Mouse (Mus musculus) midbrain, embryonic 13.5 days (tissue): ENCODE measurements around the gene Tle3. TPM values are rescaled to one million over a fixed set of nuclear protein-coding genes. Genes with fewer than 3 reads are reported as not detected.

Source experiments
- ATAC-seq: fragments of 200-750 bp; cut with Nextera tagmentation; 2 replicates; pipeline ENCODE4 v1.8.0; 2017; ENCODE audit warnings: mild to moderate bottlenecking, moderate TSS enrichment, moderate library complexity
- H3K27ac ChIP-seq: fragments of 300-500 bp; sonication (generic); 2 replicates; pipeline ENCODE4 v1.5.1; 2015; ENCODE audit warnings: inconsistent platforms, mild to moderate bottlenecking, moderate library complexity
- H3K27me3 ChIP-seq: fragments of 300-500 bp; sonication (generic); 2 replicates; pipeline ENCODE4 v1.6.1; 2015; ENCODE audit warnings: mild to moderate bottlenecking, inconsistent platforms
- H3K36me3 ChIP-seq: fragments of 300-500 bp; sonication (generic); 2 replicates; pipeline ENCODE4 v1.6.1; 2015; ENCODE audit warnings: mild to moderate bottlenecking, inconsistent platforms
- H3K4me1 ChIP-seq: fragments of 300-500 bp; sonication (generic); replicated peaks from 2 replicates; pipeline ENCODE4 v1.6.1; 2015; ENCODE audit warnings: inconsistent platforms
- H3K4me2 ChIP-seq: fragments of 300-500 bp; sonication (generic); replicated peaks from 2 replicates; pipeline ENCODE4 v1.6.1; 2015; ENCODE audit warnings: moderate library complexity, mild to moderate bottlenecking, inconsistent platforms
- H3K4me3 ChIP-seq: fragments of 300-500 bp; sonication (generic); replicated peaks from 2 replicates; pipeline ENCODE4 v1.5.1; 2015; ENCODE audit warnings: mild to moderate bottlenecking, inconsistent platforms
- H3K9ac ChIP-seq: fragments of 300-500 bp; sonication (generic); replicated peaks from 2 replicates; pipeline ENCODE4 v1.6.1; 2015; ENCODE audit warnings: mild to moderate bottlenecking, inconsistent platforms
- H3K9me3 ChIP-seq: fragments of 300-500 bp; sonication (generic); 2 replicates; pipeline ENCODE4 v1.6.1; 2016; ENCODE audit warnings: mild to moderate bottlenecking, inconsistent platforms
- WGBS: fragments of 180-500 bp; shearing (Covaris S2); methylation state at CpG from one replicate; pipeline ENCODE4 v1.1.7; 2015; 5-methylcytosine and 5-hydroxymethylcytosine counted together
- polyA plus RNA-seq: library from polyadenylated mRNA; unstranded; fragments of >200 nt; fragmentation: Nextera tagmentation; extraction: Ambion mirVana; gene quantifications from 2 replicates; pipeline ENCODE4 v1.2.1, GENCODE M21; 2015

The Tle3 gene
- polyA plus RNA-seq, 1 experiment from 2014 or later: 50.8 TPM

- Histone ChIP-seq H3K4me1 (peaks cover 98% of the 10 kb centered on the region), H3K9ac (no peak overlapping the region), H3K4me3 (no peak overlapping the region), H3K36me3 (peaks cover 29% of the 10 kb centered on the region), H3K27ac (peak overlapping the region; percentile 90; the same call in 1 of the 2 replicates), H3K4me2 (peak overlapping the region; percentile 94), H3K9me3 (no peaks in the 10 kb centered on the region), H3K27me3 (peaks cover 3% of the 10 kb centered on the region; the same call in 1 of the 2 replicates)
- no peak for ATAC-seq
- WGBS: 52% methylated on average over 11 of the region's 11 CpGs
Observed at GRCm38 (mm10) chr9:61379016-61379634, 7.0 kb downstream of the Tle3 start.

GRCm38 (mm10) chr9:61380258-61381062 lies 8.3 kb downstream of the Tle3 start:
- peaks cover 3% of the 10 kb centered on the region; the same call in 1 of the 2 replicates for H3K27me3 ChIP-seq
- H3K27ac ChIP-seq: peak overlapping the region; percentile 75
- peak overlapping the region; percentile 94 for H3K4me2 ChIP-seq
- H3K4me3 ChIP-seq: peak overlapping the region; percentile 13
- H3K4me1 ChIP-seq: peaks cover 100% of the 10 kb centered on the region
- WGBS: 16% methylated on average over 18 of the region's 18 CpGs
- peak; percentile 38 for ATAC-seq
- no peaks in the 10 kb centered on the region for H3K9me3 ChIP-seq
- no peak overlapping the region; the same call in 1 of the 2 replicates for H3K9ac ChIP-seq
- peaks cover 29% of the 10 kb centered on the region for H3K36me3 ChIP-seq

GRCm38 (mm10) chr9:61381063-61381408 lies 8.9 kb downstream of the Tle3 start:
- Histone ChIP-seq H3K9ac (no peak overlapping the region; the same call in 1 of the 2 replicates), H3K27ac (peak overlapping the region; percentile 75), H3K4me3 (peak overlapping the region; percentile 13; the same call in 1 of the 2 replicates), H3K36me3 (peaks cover 29% of the 10 kb centered on the region), H3K4me2 (peak overlapping the region; percentile 94), H3K27me3 (peaks cover 3% of the 10 kb centered on the region; the same call in 1 of the 2 replicates), H3K9me3 (no peaks in the 10 kb centered on the region), H3K4me1 (peaks cover 100% of the 10 kb centered on the region)
- WGBS: 20% methylated on average over 2 of the region's 2 CpGs
- ATAC-seq: peak; percentile 22

GRCm38 (mm10) chr9:61381445-61381844 lies 9.3 kb downstream of the Tle3 start:
- WGBS: 76% methylated on average over 3 of the region's 3 CpGs
- Histone ChIP-seq H3K4me2 (peak overlapping the region; percentile 94; the same call in 1 of the 2 replicates), H3K4me3 (no peak overlapping the region), H3K27me3 (peaks cover 3% of the 10 kb centered on the region; the same call in 1 of the 2 replicates), H3K4me1 (peaks cover 100% of the 10 kb centered on the region), H3K9ac (no peak overlapping the region), H3K9me3 (no peaks in the 10 kb centered on the region), H3K27ac (peak overlapping the region; percentile 75; the same call in 1 of the 2 replicates), H3K36me3 (peaks cover 29% of the 10 kb centered on the region)
- ATAC-seq: no peak

- no peak for ATAC-seq
- H3K9ac ChIP-seq: no peak overlapping the region
- peaks cover 33% of the 10 kb centered on the region for H3K36me3 ChIP-seq
- H3K4me2 ChIP-seq: no peak overlapping the region
- H3K9me3 ChIP-seq: no peaks in the 10 kb centered on the region
- peaks cover 3% of the 10 kb centered on the region; the same call in 1 of the 2 replicates for H3K27me3 ChIP-seq
- H3K4me1 ChIP-seq: peaks cover 100% of the 10 kb centered on the region
- H3K27ac ChIP-seq: no peak overlapping the region
- WGBS: 69% methylated on average over 8 of the region's 8 CpGs
- no peak overlapping the region for H3K4me3 ChIP-seq
Observed at GRCm38 (mm10) chr9:61382595-61383186, 10.5 kb downstream of the Tle3 start.

GRCm38 (mm10) chr9:61384101-61384500 lies 11.9 kb downstream of the Tle3 start:
- Histone ChIP-seq H3K4me3 (no peak overlapping the region), H3K4me1 (peaks cover 100% of the 10 kb centered on the region), H3K36me3 (peaks cover 33% of the 10 kb centered on the region), H3K27me3 (peaks cover 3% of the 10 kb centered on the region; the same call in 1 of the 2 replicates), H3K9ac (no peak overlapping the region), H3K4me2 (peak overlapping the region; percentile 48; the same call in 1 of the 2 replicates), H3K27ac (no peak overlapping the region; the same call in 1 of the 2 replicates), H3K9me3 (no peaks in the 10 kb centered on the region)
- no peak for ATAC-seq
- WGBS: 13% methylated on average over 6 of the region's 6 CpGs

- peak overlapping the region; percentile 12 for H3K4me3 ChIP-seq
- H3K4me2 ChIP-seq: peak overlapping the region; percentile 48
- H3K9ac ChIP-seq: no peak overlapping the region
- no peaks in the 10 kb centered on the region for H3K27me3 ChIP-seq
- peak; percentile 19 for ATAC-seq
- peaks cover 100% of the 10 kb centered on the region for H3K4me1 ChIP-seq
- WGBS: 5% methylated on average over 16 of the region's 16 CpGs
- H3K36me3 ChIP-seq: peaks cover 39% of the 10 kb centered on the region
- H3K27ac ChIP-seq: peak overlapping the region; percentile 71
- no peaks in the 10 kb centered on the region for H3K9me3 ChIP-seq
Observed at GRCm38 (mm10) chr9:61384646-61385443, 12.7 kb downstream of the Tle3 start.

GRCm38 (mm10) chr9:61385753-61386152 lies 13.6 kb downstream of the Tle3 start:
- H3K4me2 ChIP-seq: peak overlapping the region; percentile 48
- no peaks in the 10 kb centered on the region for H3K27me3 ChIP-seq
- 0 out of 2 replicates have a peak, but pooled peaks have one; percentile 18 for ATAC-seq
- peaks cover 100% of the 10 kb centered on the region for H3K4me1 ChIP-seq
- no peaks in the 10 kb centered on the region for H3K9me3 ChIP-seq
- H3K27ac ChIP-seq: peak overlapping the region; percentile 44; the same call in 1 of the 2 replicates
- WGBS: 9% methylated on average over 5 of the region's 8 CpGs
- H3K9ac ChIP-seq: peak overlapping the region; percentile 39
- 0 out of 2 replicates have a peak overlapping the region, but pooled peaks have one; percentile 9 for H3K4me3 ChIP-seq
- peaks cover 42% of the 10 kb centered on the region for H3K36me3 ChIP-seq

GRCm38 (mm10) chr9:61386314-61386713 lies 14.1 kb downstream of the Tle3 start:
- H3K36me3 ChIP-seq: peaks cover 47% of the 10 kb centered on the region
- no peak overlapping the region for H3K4me3 ChIP-seq
- H3K4me2 ChIP-seq: peak overlapping the region; percentile 48
- H3K27me3 ChIP-seq: no peaks in the 10 kb centered on the region
- H3K4me1 ChIP-seq: peaks cover 100% of the 10 kb centered on the region
- ATAC-seq: no peak
- 12% methylated on average over 2 of the region's 2 CpGs for WGBS
- peak overlapping the region; percentile 39 for H3K9ac ChIP-seq
- no peaks in the 10 kb centered on the region for H3K9me3 ChIP-seq
- no peak overlapping the region for H3K27ac ChIP-seq

- no peak overlapping the region for H3K27ac ChIP-seq
- no peak overlapping the region for H3K4me2 ChIP-seq
- H3K27me3 ChIP-seq: no peaks in the 10 kb centered on the region
- H3K4me1 ChIP-seq: peaks cover 100% of the 10 kb centered on the region
- H3K4me3 ChIP-seq: no peak overlapping the region
- 75% methylated on average over 5 of the region's 5 CpGs for WGBS
- no peak for ATAC-seq
- no peaks in the 10 kb centered on the region for H3K9me3 ChIP-seq
- H3K9ac ChIP-seq: no peak overlapping the region
- H3K36me3 ChIP-seq: peaks cover 34% of the 10 kb centered on the region
Observed at GRCm38 (mm10) chr9:61387797-61388196, 15.6 kb downstream of the Tle3 start.

- Histone ChIP-seq H3K4me1 (peaks cover 99% of the 10 kb centered on the region), H3K27me3 (0 out of 2 replicates have a peak, but pooled peaks cover 1% of the 10 kb centered on the region), H3K36me3 (peaks cover 31% of the 10 kb centered on the region), H3K4me2 (no peak overlapping the region), H3K9me3 (no peaks in the 10 kb centered on the region), H3K9ac (peak overlapping the region; percentile 25), H3K4me3 (no peak overlapping the region), H3K27ac (no peak overlapping the region)
- WGBS: 38% methylated on average over 12 of the region's 12 CpGs
- no peak for ATAC-seq
Observed at GRCm38 (mm10) chr9:61388214-61388613, 16.0 kb downstream of the Tle3 start.
